Mouse (Mus musculus): ENCODE results near the gene Adam1b. TPM values are rescaled to one million over a fixed set of nuclear protein-coding genes. Genes with fewer than 3 reads are reported as not detected.
A peak's percentile ranks its signal among the peaks of the same experiment; 100 is the strongest.
"Not testable (repeated sequence)": the region's sequence is repeated elsewhere in the genome, so short reads cannot be mapped to it uniquely, and the experiment has no call there.

Gene Adam1b
- polyA plus RNA-seq, 1 experiment from 2014 or later: 0.08 TPM

DNA sequence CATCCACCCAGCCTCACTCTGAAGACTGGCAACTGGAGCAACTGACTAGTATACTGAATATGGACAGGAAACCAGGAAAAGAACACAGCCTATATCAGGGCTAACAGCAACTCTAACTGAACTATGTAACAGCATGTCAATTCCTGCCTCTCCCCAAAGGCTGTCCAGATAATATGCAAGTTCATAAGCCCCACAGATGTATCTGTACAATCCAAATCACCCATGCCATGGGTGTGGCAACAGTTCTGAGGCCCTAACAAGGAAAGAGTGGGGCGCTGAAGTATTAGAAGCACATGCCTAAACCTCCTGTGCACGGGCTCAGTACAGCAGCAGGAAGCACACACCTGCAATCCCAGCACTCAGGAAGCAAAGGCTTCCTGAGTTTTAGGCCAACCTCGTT lies 31.9 kb upstream of the Adam1b start:
- WGBS: 92% methylated on average over 3 of the region's 3 CpGs
- Histone ChIP-seq H3K4me2 (no peak overlapping the region), H3K36me3 (peaks cover 77% of the 10 kb centered on the region), H3K27me3 (no peaks in the 10 kb centered on the region), H3K4me3 (no peak overlapping the region), H3K9ac (no peak overlapping the region), H3K27ac (no peak overlapping the region), H3K9me3 (no peaks in the 10 kb centered on the region), H3K4me1 (no peaks in the 10 kb centered on the region)
- no peak for ATAC-seq (ENCODE audit: insufficient number of reproducible peaks, low FRiP score, low TSS enrichment, low read depth)

DNA sequence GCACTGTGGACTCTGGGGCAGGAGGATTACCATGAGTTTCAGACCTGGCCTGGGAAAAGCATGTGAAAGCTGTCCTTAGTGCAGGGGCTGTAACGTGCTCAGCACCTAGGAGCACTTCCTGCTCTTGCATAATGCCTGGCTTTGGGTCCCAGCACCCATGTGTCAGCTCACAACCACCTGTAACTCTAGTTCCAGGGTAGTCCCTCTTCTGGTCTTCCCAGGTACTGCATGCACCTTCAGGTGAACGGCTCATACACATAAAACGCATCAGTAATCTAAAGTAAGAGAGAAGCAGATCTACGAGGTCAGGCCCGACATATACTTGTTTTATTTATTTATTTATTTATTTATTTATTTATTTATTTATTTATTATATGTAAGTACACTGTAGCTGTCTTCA lies 31.3 kb upstream of the Adam1b start:
- no peak overlapping the region for H3K4me3 ChIP-seq
- H3K27ac ChIP-seq: no peak overlapping the region
- WGBS: 93% methylated on average over 5 of the region's 5 CpGs
- H3K4me1 ChIP-seq: no peaks in the 10 kb centered on the region
- ATAC-seq (ENCODE audit: insufficient number of reproducible peaks, low FRiP score, low TSS enrichment, low read depth): no peak
- peaks cover 82% of the 10 kb centered on the region for H3K36me3 ChIP-seq
- no peaks in the 10 kb centered on the region for H3K9me3 ChIP-seq
- H3K9ac ChIP-seq: no peak overlapping the region
- no peaks in the 10 kb centered on the region for H3K27me3 ChIP-seq
- no peak overlapping the region for H3K4me2 ChIP-seq

- peaks cover 82% of the 10 kb centered on the region for H3K36me3 ChIP-seq
- H3K9ac ChIP-seq: no peak overlapping the region
- H3K4me1 ChIP-seq: no peaks in the 10 kb centered on the region
- no peak overlapping the region for H3K27ac ChIP-seq
- no peaks in the 10 kb centered on the region for H3K27me3 ChIP-seq
- H3K4me3 ChIP-seq: no peak overlapping the region
- WGBS: 82% methylated on average over 8 of the region's 8 CpGs
- no peak overlapping the region for H3K4me2 ChIP-seq
- no peak for ATAC-seq (ENCODE audit: insufficient number of reproducible peaks, low FRiP score, low TSS enrichment, low read depth)
- no peaks in the 10 kb centered on the region for H3K9me3 ChIP-seq
These were observed 23.7 kb upstream of the Adam1b start for GRCm38 (mm10) chr5:121526961-121527360.

DNA sequence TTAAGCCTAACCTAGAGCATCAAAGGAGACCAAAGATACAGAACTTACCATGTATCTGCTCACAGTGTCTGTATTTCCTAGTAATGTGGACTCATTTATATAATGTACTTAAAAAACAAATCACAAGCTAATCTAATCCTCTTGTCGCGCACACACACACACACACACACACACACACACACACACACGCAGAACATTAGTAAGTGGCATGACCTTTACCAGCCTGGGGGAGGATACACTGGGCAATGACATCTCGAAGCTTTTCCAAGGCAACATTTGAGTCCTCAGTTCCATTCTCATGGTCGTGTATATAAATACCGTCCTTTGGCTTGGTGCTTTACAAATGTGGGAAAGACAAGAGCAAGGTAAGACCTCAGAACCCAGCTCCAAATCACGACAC lies 23.3 kb upstream of the Adam1b start:
- Histone ChIP-seq H3K4me2 (no peak overlapping the region), H3K36me3 (peaks cover 83% of the 10 kb centered on the region), H3K27me3 (no peaks in the 10 kb centered on the region), H3K9me3 (no peaks in the 10 kb centered on the region), H3K27ac (no peak overlapping the region), H3K4me1 (no peaks in the 10 kb centered on the region), H3K4me3 (no peak overlapping the region), H3K9ac (no peak overlapping the region)
- no peak for ATAC-seq (ENCODE audit: insufficient number of reproducible peaks, low FRiP score, low TSS enrichment, low read depth)
- 81% methylated on average over 7 of the region's 7 CpGs for WGBS

- 85% methylated on average over 14 of the region's 14 CpGs for WGBS
- Histone ChIP-seq H3K27ac (no peak overlapping the region), H3K4me3 (no peak overlapping the region), H3K36me3 (peaks cover 83% of the 10 kb centered on the region), H3K9me3 (no peaks in the 10 kb centered on the region), H3K9ac (no peak overlapping the region), H3K27me3 (no peaks in the 10 kb centered on the region), H3K4me2 (no peak overlapping the region), H3K4me1 (no peaks in the 10 kb centered on the region)
- no peak for ATAC-seq (ENCODE audit: insufficient number of reproducible peaks, low FRiP score, low TSS enrichment, low read depth)
These were observed 22.7 kb upstream of the Adam1b start for GRCm38 (mm10) chr5:121525774-121526450.

- not testable (repeated sequence) for H3K4me1 ChIP-seq; H3K4me2 ChIP-seq; H3K9me3 ChIP-seq; H3K4me3 ChIP-seq; H3K27me3 ChIP-seq; ATAC-seq (ENCODE audit: insufficient number of reproducible peaks, low FRiP score, low TSS enrichment, low read depth); H3K27ac ChIP-seq; H3K9ac ChIP-seq
- peaks cover 48% of the 10 kb centered on the region for H3K36me3 ChIP-seq
- 84% methylated on average over 10 of the region's 17 CpGs for WGBS
These were observed 16.5 kb upstream of the Adam1b start for GRCm38 (mm10) chr5:121519758-121520157.

GRCm38 (mm10) chr5:121518983-121519382 lies 15.7 kb upstream of the Adam1b start:
- Histone ChIP-seq H3K36me3 (peaks cover 40% of the 10 kb centered on the region), H3K9ac (no peak overlapping the region), H3K4me3 (no peak overlapping the region), H3K9me3 (no peaks in the 10 kb centered on the region), H3K4me1 (no peaks in the 10 kb centered on the region), H3K4me2 (no peak overlapping the region), H3K27ac (no peak overlapping the region), H3K27me3 (no peaks in the 10 kb centered on the region)
- ATAC-seq (ENCODE audit: insufficient number of reproducible peaks, low FRiP score, low TSS enrichment, low read depth): no peak
- WGBS: 93% methylated on average over 9 of the region's 9 CpGs

DNA sequence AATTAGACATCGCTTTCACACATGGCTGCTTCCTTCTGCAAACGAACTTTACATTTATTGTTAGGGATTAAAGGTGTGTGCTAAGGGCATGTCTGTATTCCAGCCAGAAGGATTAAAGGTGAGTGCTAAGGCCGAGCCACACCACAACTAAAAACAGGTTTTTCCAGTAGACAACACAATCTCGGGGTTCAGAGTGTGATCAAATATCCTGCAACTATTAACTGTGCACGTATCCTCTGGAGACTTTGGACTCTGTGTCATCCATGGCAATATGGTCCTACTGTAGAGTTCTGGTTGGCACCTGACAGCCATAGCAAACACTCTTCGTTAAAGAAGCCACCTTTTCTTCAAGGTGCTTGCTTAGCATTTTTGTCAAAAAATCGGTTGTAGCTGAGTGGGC lies 6.8 kb upstream of the Adam1b start:
- H3K27ac ChIP-seq: no peak overlapping the region
- H3K27me3 ChIP-seq: no peaks in the 10 kb centered on the region
- no peaks in the 10 kb centered on the region for H3K4me1 ChIP-seq
- ATAC-seq (ENCODE audit: insufficient number of reproducible peaks, low FRiP score, low TSS enrichment, low read depth): no peak
- no peak overlapping the region for H3K4me3 ChIP-seq
- 81% methylated on average over 7 of the region's 7 CpGs for WGBS
- no peak overlapping the region for H3K9ac ChIP-seq
- H3K36me3 ChIP-seq: no peaks in the 10 kb centered on the region
- no peak overlapping the region for H3K4me2 ChIP-seq
- H3K9me3 ChIP-seq: no peaks in the 10 kb centered on the region

GRCm38 (mm10) chr5:121506846-121507245 lies 3.6 kb upstream of the Adam1b start:
- ATAC-seq (ENCODE audit: insufficient number of reproducible peaks, low FRiP score, low TSS enrichment, low read depth): no peak

DNA sequence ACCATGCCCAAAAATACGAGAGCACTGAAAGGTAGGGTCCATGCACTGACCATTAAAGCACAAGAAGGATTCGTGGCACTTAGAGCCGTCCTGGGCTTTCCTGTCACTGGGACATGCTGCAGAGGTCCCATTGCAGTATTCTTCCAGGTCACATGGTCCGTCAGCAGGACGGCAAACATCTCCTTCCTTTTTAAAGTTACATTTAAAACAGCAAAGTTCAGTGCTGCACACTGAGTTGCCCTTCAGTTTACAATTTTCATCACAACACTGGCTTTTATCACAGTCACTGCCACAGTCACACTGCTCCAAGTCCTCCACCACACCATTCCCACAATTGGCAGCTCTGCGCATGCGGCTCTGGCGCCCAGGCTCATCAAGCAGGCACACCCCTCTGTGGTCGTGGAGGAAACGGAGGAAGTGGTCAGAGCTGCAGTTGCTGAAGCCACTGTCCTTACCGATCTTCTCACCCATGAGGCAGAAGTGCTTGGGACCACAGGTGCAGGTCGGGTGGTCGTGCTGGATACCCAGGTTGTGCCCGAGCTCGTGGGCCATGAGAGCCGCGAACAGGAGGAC lies 1.7 kb downstream of the Adam1b start:
- H3K4me1 ChIP-seq; ATAC-seq (ENCODE audit: insufficient number of reproducible peaks, low FRiP score, low TSS enrichment, low read depth); H3K36me3 ChIP-seq; H3K9ac ChIP-seq; H3K9me3 ChIP-seq; H3K4me2 ChIP-seq; H3K4me3 ChIP-seq; H3K27me3 ChIP-seq; H3K27ac ChIP-seq: not testable (repeated sequence)
- 71% methylated on average over 11 of the region's 17 CpGs for WGBS

More at GRCm38 (mm10) chr5:121506846-121507245, 3.6 kb upstream of the Adam1b start:
- H3K36me3 ChIP-seq: no peaks in the 10 kb centered on the region
- WGBS: 90% methylated on average over 1 of the region's 1 CpGs
- no peak overlapping the region for H3K4me3 ChIP-seq
- no peaks in the 10 kb centered on the region for H3K4me1 ChIP-seq
- H3K9ac ChIP-seq: no peak overlapping the region
- no peaks in the 10 kb centered on the region for H3K9me3 ChIP-seq
- no peak overlapping the region for H3K27ac ChIP-seq
- no peaks in the 10 kb centered on the region for H3K27me3 ChIP-seq
- no peak overlapping the region for H3K4me2 ChIP-seq

DNA sequence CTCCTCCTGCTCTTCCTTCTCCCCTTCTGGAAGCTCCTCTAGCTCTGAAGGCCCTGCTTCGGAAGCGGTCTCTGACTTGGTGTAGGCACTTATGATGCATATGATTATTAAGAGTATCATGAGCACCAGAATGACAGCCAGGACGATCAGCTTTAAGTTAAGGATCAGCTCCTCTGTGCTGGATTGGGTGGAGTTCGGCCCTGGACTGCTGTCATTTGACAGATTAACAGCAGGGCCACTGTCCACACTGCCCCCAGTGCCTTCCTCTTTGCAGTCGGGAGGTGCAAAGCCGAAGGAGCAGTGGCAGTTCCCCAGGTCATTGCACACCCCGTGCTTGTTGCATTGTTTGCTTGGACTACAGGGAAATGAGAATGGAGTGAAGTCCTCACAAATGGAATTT lies 2.5 kb downstream of the Adam1b start:
- H3K36me3 ChIP-seq: no peaks in the 10 kb centered on the region
- no peak overlapping the region for H3K4me2 ChIP-seq
- no peaks in the 10 kb centered on the region for H3K4me1 ChIP-seq
- no peaks in the 10 kb centered on the region for H3K27me3 ChIP-seq
- H3K9me3 ChIP-seq: no peaks in the 10 kb centered on the region
- WGBS: 66% methylated on average over 7 of the region's 7 CpGs
- H3K9ac ChIP-seq: no peak overlapping the region
- H3K4me3 ChIP-seq: no peak overlapping the region
- no peak overlapping the region for H3K27ac ChIP-seq
- ATAC-seq (ENCODE audit: insufficient number of reproducible peaks, low FRiP score, low TSS enrichment, low read depth): no peak

GRCm38 (mm10) chr5:121493305-121493704 lies 9.9 kb downstream of the Adam1b start:
- 54% methylated on average over 8 of the region's 8 CpGs for WGBS
- no peaks in the 10 kb centered on the region for H3K4me1 ChIP-seq
- peak overlapping the region; percentile 7; the same call in 1 of the 2 replicates for H3K27ac ChIP-seq
- no peak overlapping the region for H3K4me2 ChIP-seq
- H3K9me3 ChIP-seq: no peaks in the 10 kb centered on the region
- no peak overlapping the region for H3K4me3 ChIP-seq
- ATAC-seq (ENCODE audit: insufficient number of reproducible peaks, low FRiP score, low TSS enrichment, low read depth): no peak
- H3K36me3 ChIP-seq: no peaks in the 10 kb centered on the region
- H3K9ac ChIP-seq: no peak overlapping the region
- no peaks in the 10 kb centered on the region for H3K27me3 ChIP-seq
